Mouse (Mus musculus) midbrain, embryonic 14.5 days (tissue): ENCODE data around the gene Dtd1. TPM values are rescaled to one million over a fixed set of nuclear protein-coding genes. Genes with fewer than 3 reads are reported as not detected.

Experiments used
- ATAC-seq: fragments of 200-750 bp; cut with Nextera tagmentation; 2 replicates; pipeline ENCODE4 v1.8.0; 2017; ENCODE audit warnings: moderate number of reproducible peaks, moderate library complexity; ENCODE audit not compliant: low FRiP score, low TSS enrichment
- DNase-seq: peaks from one replicate; pipeline ENCODE4 v3.0.0-alpha.2; 2015
- H3K27ac ChIP-seq: fragments of 300-500 bp; sonication (generic); replicated peaks from 2 replicates; pipeline ENCODE4 v1.5.1; 2014; ENCODE audit warnings: mild to moderate bottlenecking, low read depth, low read length, moderate library complexity
- H3K27me3 ChIP-seq: fragments of 300-500 bp; sonication (generic); 2 replicates; pipeline ENCODE4 v1.6.1; 2014; ENCODE audit warnings: low read length, control low read depth, mixed read lengths; ENCODE audit not compliant: control insufficient read depth, insufficient read depth
- H3K36me3 ChIP-seq: fragments of 300-500 bp; sonication (generic); 2 replicates; pipeline ENCODE4 v1.6.1; 2014; ENCODE audit warnings: low read length, control low read depth; ENCODE audit not compliant: control insufficient read depth, insufficient read depth
- H3K4me1 ChIP-seq: fragments of 300-500 bp; sonication (generic); 2 replicates; pipeline ENCODE4 v1.6.1; 2014; ENCODE audit warnings: mild to moderate bottlenecking, antibody characterized with exemption, low read length, control low read depth; ENCODE audit not compliant: control insufficient read depth, insufficient read depth
- H3K4me2 ChIP-seq: fragments of 300-500 bp; sonication (generic); 2 replicates; pipeline ENCODE4 v1.6.1; 2014; ENCODE audit warnings: mild to moderate bottlenecking, low read length, moderate library complexity
- H3K4me3 ChIP-seq: fragments of 300-500 bp; sonication (generic); replicated peaks from 2 replicates; pipeline ENCODE4 v1.5.1; 2014; ENCODE audit warnings: low read depth, low read length
- H3K9ac ChIP-seq: fragments of 300-500 bp; sonication (generic); replicated peaks from 2 replicates; pipeline ENCODE4 v1.6.1; 2014; ENCODE audit warnings: mild to moderate bottlenecking, low read length, moderate library complexity
- H3K9me3 ChIP-seq: fragments of 300-500 bp; sonication (generic); 2 replicates; pipeline ENCODE4 v1.6.1; 2016; ENCODE audit warnings: low read length, control low read depth, mixed read lengths; ENCODE audit not compliant: control insufficient read depth
- WGBS: fragments of 180-500 bp; shearing (Covaris S2); extraction: QIAGEN DNeasy Blood & Tissue Kit; methylation state at CpG from one replicate; pipeline ENCODE4 v1.1.7; 2014; 5-methylcytosine and 5-hydroxymethylcytosine counted together
- polyA plus RNA-seq: library from polyadenylated mRNA; unstranded; fragments of >200 nt; fragmentation: Nextera tagmentation; extraction: Ambion mirVana; gene quantifications from 2 replicates; pipeline ENCODE4 v1.2.1, GENCODE M21; 2014

Gene Dtd1
- polyA plus RNA-seq, 1 experiment from 2014 or later, result 118 TPM

- DNase-seq, result peak; percentile 88
- H3K9me3 ChIP-seq, result no peaks in the 10 kb centered on the region
- H3K27me3 ChIP-seq, result no peaks in the 10 kb centered on the region
- H3K27ac ChIP-seq, result no peak overlapping the region
- no peak overlapping the region for H3K9ac ChIP-seq
- peak; percentile 55; the same call in 1 of the 2 replicates for ATAC-seq
- no peak overlapping the region for H3K4me3 ChIP-seq
- H3K4me1 ChIP-seq, result no peaks in the 10 kb centered on the region
- H3K36me3 ChIP-seq, result no peaks in the 10 kb centered on the region
- no peak overlapping the region for H3K4me2 ChIP-seq
- whole genome bisulfite sequencing, result 19% methylated on average over 5 of the region's 5 CpGs
These were observed 36.1 kb downstream of the Dtd1 start for GRCm38 (mm10) chr2:144635644-144636320.

GRCm38 (mm10) chr2:144637204-144637603 lies 37.5 kb downstream of the Dtd1 start:
- H3K4me1 ChIP-seq, result no peaks in the 10 kb centered on the region
- H3K27ac ChIP-seq, result no peak overlapping the region
- H3K9me3 ChIP-seq, result no peaks in the 10 kb centered on the region
- H3K9ac ChIP-seq, result no peak overlapping the region
- DNase-seq (no peak), ATAC-seq (no peak)
- 81% methylated on average over 4 of the region's 4 CpGs for WGBS
- H3K36me3 ChIP-seq, result no peaks in the 10 kb centered on the region
- H3K4me2 ChIP-seq, result no peak overlapping the region
- no peak overlapping the region for H3K4me3 ChIP-seq
- H3K27me3 ChIP-seq, result no peaks in the 10 kb centered on the region

GRCm38 (mm10) chr2:144637671-144638395 lies 38.1 kb downstream of the Dtd1 start:
- H3K9ac ChIP-seq, result no peak overlapping the region
- no peaks in the 10 kb centered on the region for H3K36me3 ChIP-seq
- no peak overlapping the region for H3K4me2 ChIP-seq
- 77% methylated on average over 12 of the region's 12 CpGs for WGBS
- H3K9me3 ChIP-seq, result no peaks in the 10 kb centered on the region
- H3K4me3 ChIP-seq, result no peak overlapping the region
- no peaks in the 10 kb centered on the region for H3K27me3 ChIP-seq
- no peak overlapping the region for H3K27ac ChIP-seq
- no peaks in the 10 kb centered on the region for H3K4me1 ChIP-seq
- ATAC-seq (no peak), DNase-seq (no peak)

GRCm38 (mm10) chr2:144638719-144639118 lies 39.0 kb downstream of the Dtd1 start:
- H3K27ac ChIP-seq, result no peak overlapping the region
- H3K4me1 ChIP-seq, result no peaks in the 10 kb centered on the region
- DNase-seq, result peak; percentile 68
- H3K9me3 ChIP-seq, result no peaks in the 10 kb centered on the region
- no peak overlapping the region for H3K9ac ChIP-seq
- H3K4me3 ChIP-seq, result no peak overlapping the region
- ATAC-seq, result no peak
- 69% methylated on average over 4 of the region's 4 CpGs for WGBS
- no peaks in the 10 kb centered on the region for H3K36me3 ChIP-seq
- H3K4me2 ChIP-seq, result no peak overlapping the region
- no peaks in the 10 kb centered on the region for H3K27me3 ChIP-seq

DNA sequence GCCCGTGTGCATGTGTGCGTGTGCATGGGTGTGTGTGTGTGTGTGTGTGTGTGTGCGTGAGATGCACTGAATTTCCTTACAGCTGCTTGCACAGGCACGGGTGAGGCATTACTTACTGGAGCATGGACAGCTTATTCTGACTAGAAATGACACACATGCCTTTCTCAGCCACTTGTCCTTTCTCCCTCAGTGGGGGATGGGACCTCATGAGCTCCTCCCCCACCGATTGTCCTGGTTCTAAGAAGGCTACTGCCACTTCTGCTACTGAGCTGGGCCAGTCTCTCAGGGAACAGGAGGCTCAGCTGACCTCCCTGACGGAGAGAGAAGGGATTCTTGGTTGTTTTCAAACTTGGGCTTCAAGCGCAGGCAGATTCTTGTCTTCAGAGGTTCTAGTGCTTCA lies 40.4 kb downstream of the Dtd1 start:
- no peak overlapping the region for H3K27ac ChIP-seq
- no peaks in the 10 kb centered on the region for H3K27me3 ChIP-seq
- H3K9ac ChIP-seq, result no peak overlapping the region
- H3K4me3 ChIP-seq, result no peak overlapping the region
- no peak for ATAC-seq
- 0 out of 2 replicates have a peak, but pooled peaks cover 1% of the 10 kb centered on the region for H3K4me1 ChIP-seq
- 62% methylated on average over 7 of the region's 7 CpGs for WGBS
- no peak for DNase-seq
- no peaks in the 10 kb centered on the region for H3K36me3 ChIP-seq
- H3K9me3 ChIP-seq, result no peaks in the 10 kb centered on the region
- no peak overlapping the region for H3K4me2 ChIP-seq

GRCm38 (mm10) chr2:144641991-144642390 lies 42.3 kb downstream of the Dtd1 start:
- H3K27ac ChIP-seq, result no peak overlapping the region
- no peak overlapping the region for H3K4me2 ChIP-seq
- WGBS, result 92% methylated on average over 4 of the region's 4 CpGs
- ATAC-seq (no peak), DNase-seq (no peak)
- H3K9me3 ChIP-seq, result no peaks in the 10 kb centered on the region
- H3K36me3 ChIP-seq, result no peaks in the 10 kb centered on the region
- H3K9ac ChIP-seq, result no peak overlapping the region
- no peak overlapping the region for H3K4me3 ChIP-seq
- H3K27me3 ChIP-seq, result no peaks in the 10 kb centered on the region
- peaks cover 5% of the 10 kb centered on the region; the same call in 1 of the 2 replicates for H3K4me1 ChIP-seq

- no peak overlapping the region for H3K4me2 ChIP-seq
- no peak overlapping the region for H3K4me3 ChIP-seq
- H3K9me3 ChIP-seq, result no peaks in the 10 kb centered on the region
- DNase-seq (peak; percentile 34), ATAC-seq (no peak)
- no peak overlapping the region for H3K27ac ChIP-seq
- no peak overlapping the region for H3K9ac ChIP-seq
- H3K4me1 ChIP-seq, result peaks cover 5% of the 10 kb centered on the region; the same call in 1 of the 2 replicates
- H3K27me3 ChIP-seq, result no peaks in the 10 kb centered on the region
- no peaks in the 10 kb centered on the region for H3K36me3 ChIP-seq
- WGBS, result 60% methylated on average over 10 of the region's 10 CpGs
These were observed 46.7 kb downstream of the Dtd1 start for GRCm38 (mm10) chr2:144646360-144646759.

GRCm38 (mm10) chr2:144647151-144647550 lies 47.5 kb downstream of the Dtd1 start:
- no peaks in the 10 kb centered on the region for H3K36me3 ChIP-seq
- H3K9ac ChIP-seq, result no peak overlapping the region
- H3K9me3 ChIP-seq, result no peaks in the 10 kb centered on the region
- H3K4me3 ChIP-seq, result no peak overlapping the region
- ATAC-seq (peak; percentile 50), DNase-seq (peak; percentile 17)
- H3K4me2 ChIP-seq, result no peak overlapping the region
- peaks cover 5% of the 10 kb centered on the region; the same call in 1 of the 2 replicates for H3K4me1 ChIP-seq
- no peak overlapping the region for H3K27ac ChIP-seq
- 61% methylated on average over 4 of the region's 4 CpGs for WGBS
- H3K27me3 ChIP-seq, result no peaks in the 10 kb centered on the region

- Histone ChIP-seq H3K4me1 (peaks cover 5% of the 10 kb centered on the region; the same call in 1 of the 2 replicates), H3K4me2 (no peak overlapping the region), H3K9ac (no peak overlapping the region), H3K4me3 (no peak overlapping the region), H3K27ac (no peak overlapping the region), H3K27me3 (no peaks in the 10 kb centered on the region), H3K9me3 (no peaks in the 10 kb centered on the region), H3K36me3 (no peaks in the 10 kb centered on the region)
- no peak for DNase-seq
- 100% methylated on average over 1 of the region's 1 CpGs for WGBS
- no peak for ATAC-seq
These were observed 50.3 kb downstream of the Dtd1 start for GRCm38 (mm10) chr2:144649960-144650359.
